Mouse (Mus musculus) CH12.LX (cell line): ENCODE measurements around the gene E130114P18Rik. TPM values are rescaled to one million over a fixed set of nuclear protein-coding genes. Genes with fewer than 3 reads are reported as not detected.

ENCODE experiments used
- DNase-seq: peaks from one replicate; pipeline ENCODE4 v3.0.0-alpha.2; 2013; ENCODE audit errors: extremely low read depth
- H3K27ac ChIP-seq: 2 replicates; pipeline ENCODE4 v1.5.1; 2012; ENCODE audit warnings: low read depth, mild to moderate bottlenecking, control low read depth, moderate library complexity; ENCODE audit not compliant: insufficient read depth
- H3K27me3 ChIP-seq: replicated peaks from 2 replicates; pipeline ENCODE3; 2012; ENCODE audit warnings: inconsistent platforms
- H3K36me3 ChIP-seq, 2 experiments: replicated peaks in 1 of 2; 2 replicates each; pipeline versions ENCODE3 to v1.6.1; 2012; ENCODE audit warnings: inconsistent platforms in 1 of 2, low read length in 1 of 2, mild to moderate bottlenecking in 1 of 2, mixed read lengths in 1 of 2, moderate library complexity in 1 of 2; ENCODE audit not compliant: control insufficient read depth in 1 of 2, insufficient read depth in 1 of 2
- H3K4me1 ChIP-seq, 2 experiments: 2 replicates each; pipeline ENCODE4 v1.6.1; 2012; ENCODE audit warnings: inconsistent platforms in 1 of 2, moderate library complexity in 1 of 2; ENCODE audit not compliant: insufficient read depth in 2 of 2, control insufficient read depth in 1 of 2
- H3K4me2 ChIP-seq: 2 replicates; pipeline ENCODE4 v1.6.1; 2012; ENCODE audit warnings: low read depth, mild to moderate bottlenecking, control low read depth; ENCODE audit not compliant: poor library complexity, insufficient read depth, severe bottlenecking
- H3K4me3 ChIP-seq, 3 experiments: fragments of 150-350 bp in 1 of 3; sonication (generic) in 1 of 3; replicated peaks in 1 of 3; 2 replicates each; pipeline versions ENCODE3 to v1.5.1; 2011 to 2012; ENCODE audit warnings: low read depth in 2 of 3, low read length in 2 of 3, mild to moderate bottlenecking in 2 of 3, moderate library complexity in 2 of 3, control low read depth in 1 of 3, improper control_type of control experiment in 1 of 3, inconsistent platforms in 1 of 3, mixed read lengths in 1 of 3; ENCODE audit not compliant: poor library complexity in 1 of 3
- H3K79me2 ChIP-seq: replicated peaks from 2 replicates; pipeline ENCODE4 v1.6.1; 2012; ENCODE audit warnings: mild to moderate bottlenecking, moderate library complexity; ENCODE audit not compliant: control insufficient read depth, poor library complexity, insufficient read depth, severe bottlenecking; ENCODE audit errors: extremely low read depth
- H3K9ac ChIP-seq: 2 replicates; pipeline ENCODE4 v1.6.1; 2012; ENCODE audit warnings: low read depth, mild to moderate bottlenecking, control low read depth, moderate library complexity; ENCODE audit not compliant: insufficient read depth
- H3K9me3 ChIP-seq: replicated peaks from 2 replicates; pipeline ENCODE3; 2012; ENCODE audit warnings: low read length, inconsistent platforms, mixed read lengths
- BHLHE40 ChIP-seq: IDR thresholded peaks from 2 replicates; pipeline ENCODE4 v1.6.1; 2011; ENCODE audit warnings: mild to moderate bottlenecking, low read depth, low read length, improper control_type of control experiment
- CTCF ChIP-seq, 2 experiments: IDR thresholded peaks in 1 of 2; conservative IDR thresholded peaks in 1 of 2; 2 replicates each; pipeline ENCODE4 v1.5.1; 2011 to 2012; ENCODE audit warnings: low read depth in 2 of 2, low read length in 2 of 2, improper control_type of control experiment in 1 of 2, inconsistent platforms in 1 of 2, mild to moderate bottlenecking in 1 of 2, moderate library complexity in 1 of 2
- E2F4 ChIP-seq: IDR thresholded peaks from 2 replicates; pipeline ENCODE4 v1.6.1; 2011; ENCODE audit warnings: low read depth, low read length, improper control_type of control experiment; ENCODE audit not compliant: insufficient replicate concordance
- ELF1 ChIP-seq: IDR thresholded peaks from 2 replicates; pipeline ENCODE4 v1.6.1; 2014; ENCODE audit warnings: low read depth, mild to moderate bottlenecking, inconsistent platforms, low read length, improper control_type of control experiment
- EP300 ChIP-seq: IDR thresholded peaks from 2 replicates; pipeline ENCODE4 v1.6.1; 2011; ENCODE audit warnings: low read length, improper control_type of control experiment
- ETS1 ChIP-seq: conservative IDR thresholded peaks from 2 replicates; pipeline ENCODE4 v1.6.1; 2012; ENCODE audit warnings: low read depth, mild to moderate bottlenecking, inconsistent platforms, low read length, improper control_type of control experiment, moderate library complexity
- IRF4 ChIP-seq: IDR thresholded peaks from 2 replicates; pipeline ENCODE4 v1.6.1; 2014; ENCODE audit warnings: low read depth, mild to moderate bottlenecking, inconsistent platforms, low read length, improper control_type of control experiment
- JUN ChIP-seq: IDR thresholded peaks from 2 replicates; pipeline ENCODE4 v1.6.1; 2011; ENCODE audit warnings: low read depth, mild to moderate bottlenecking, low read length, improper control_type of control experiment, moderate library complexity; ENCODE audit not compliant: insufficient read depth
- KAT2A ChIP-seq: IDR thresholded peaks from 2 replicates; pipeline ENCODE4 v1.6.1; 2012; ENCODE audit warnings: low read length, improper control_type of control experiment, inconsistent platforms; ENCODE audit not compliant: insufficient replicate concordance
- MAFK ChIP-seq: IDR thresholded peaks from 2 replicates; pipeline ENCODE4 v1.6.1; 2011; ENCODE audit warnings: low read length, improper control_type of control experiment; ENCODE audit not compliant: insufficient replicate concordance
- MAZ ChIP-seq: IDR thresholded peaks from 2 replicates; pipeline ENCODE4 v1.6.1; 2012; ENCODE audit warnings: low read depth, mild to moderate bottlenecking, inconsistent platforms, low read length, improper control_type of control experiment, moderate library complexity
- NELFE ChIP-seq: IDR thresholded peaks from 2 replicates; pipeline ENCODE4 v1.6.1; 2011; ENCODE audit warnings: low read depth, low read length, improper control_type of control experiment
- NRF1 ChIP-seq: IDR thresholded peaks from 2 replicates; pipeline ENCODE4 v1.6.1; 2014; ENCODE audit warnings: low read depth, mild to moderate bottlenecking, inconsistent platforms, low read length, improper control_type of control experiment, moderate library complexity
- POLR2AphosphoS2 ChIP-seq: IDR thresholded peaks from 2 replicates; pipeline ENCODE4 v1.6.1; 2011; ENCODE audit warnings: low read depth, low read length, improper control_type of control experiment
- RCOR1 ChIP-seq: conservative IDR thresholded peaks from 2 replicates; pipeline ENCODE4 v1.6.1; 2012; ENCODE audit warnings: low read depth, mild to moderate bottlenecking, inconsistent platforms, low read length, improper control_type of control experiment
- TBP ChIP-seq: conservative IDR thresholded peaks from 2 replicates; pipeline ENCODE4 v1.6.1; 2011; ENCODE audit warnings: low read depth, low read length, improper control_type of control experiment
- TCF12 ChIP-seq: IDR thresholded peaks from 2 replicates; pipeline ENCODE4 v1.6.1; 2014; ENCODE audit warnings: low read depth, mild to moderate bottlenecking, inconsistent platforms, low read length, improper control_type of control experiment
- UBTF ChIP-seq: IDR thresholded peaks from 2 replicates; pipeline ENCODE4 v1.6.1; 2012; ENCODE audit warnings: low read depth, mild to moderate bottlenecking, inconsistent platforms, low read length, improper control_type of control experiment, moderate library complexity
- USF1 ChIP-seq: IDR thresholded peaks from 2 replicates; pipeline ENCODE4 v1.6.1; 2014; ENCODE audit warnings: low read depth, mild to moderate bottlenecking, inconsistent platforms, low read length, improper control_type of control experiment
- USF2 ChIP-seq: conservative IDR thresholded peaks from 2 replicates; pipeline ENCODE4 v1.6.1; 2011; ENCODE audit warnings: low read depth, low read length, improper control_type of control experiment
- ZKSCAN1 ChIP-seq: IDR thresholded peaks from 2 replicates; pipeline ENCODE4 v1.6.1; 2012; ENCODE audit warnings: low read depth, inconsistent platforms, low read length, improper control_type of control experiment, borderline replicate concordance
- ZNF384 ChIP-seq: IDR thresholded peaks from 2 replicates; pipeline ENCODE4 v1.6.1; 2012; ENCODE audit warnings: low read depth, low read length, improper control_type of control experiment, inconsistent platforms
- dilution Hi-C: fragments of 300-500 bp; cut with MboI; formaldehyde crosslinking; loops from 2 replicates; pipeline ENCODE4 v1.14.3; 2020; ENCODE audit warnings: low sequenced_read_pairs; ENCODE audit not compliant: extremely low pct_unique_long_range_greater_than_20kb, extremely low pct_ligation_motif_present
- in situ Hi-C: fragments of 300-500 bp; cut with MboI; formaldehyde crosslinking; loops from 3 replicates; pipeline ENCODE4 v1.14.3; 2019; ENCODE audit warnings: low sequenced_read_pairs, low pct_ligation_motif_present, low pct_unique_long_range_greater_than_20kb, mixed read lengths
- polyA plus RNA-seq: library from polyadenylated mRNA; unstranded; fragments of >175 nt; gene quantifications from 2 replicates; pipeline ENCODE4 v1.2.1, GENCODE M21; 2012; ENCODE audit warnings: low read depth; ENCODE audit not compliant: insufficient read length
- total RNA-seq, 2 experiments: library from RNA; depleted of rRNA; stranded (reverse); fragments of 300-350 nt in 1 of 2; fragments of >200 nt in 1 of 2; gene quantifications; 2 replicates each; pipeline ENCODE4 v1.2.3; 2012 to 2014

Gene E130114P18Rik
- total and polyA plus RNA-seq, 3 experiments = not detected

- in situ Hi-C loops = no loop called here
- no peak overlapping the region for H3K4me2 ChIP-seq
Measured at GRCm38 (mm10) chr4:97532072-97532471, 245.8 kb downstream of the E130114P18Rik start.

GRCm38 (mm10) chr4:97528517-97528916 is 249.4 kb downstream of the E130114P18Rik start:
- Histone ChIP-seq H3K27me3 (no peaks in the 10 kb centered on the region), H3K27ac (no peak overlapping the region), H3K4me2 (no peak overlapping the region), H3K9me3 (peaks cover 19% of the 10 kb centered on the region), H3K79me2 (no peaks in the 10 kb centered on the region), H3K36me3 (no peaks in the 10 kb centered on the region), H3K4me3 (no peak overlapping the region), H3K4me1 (no peaks in the 10 kb centered on the region), H3K9ac (no peak overlapping the region)
- dilution Hi-C loops (no loop called here), in situ Hi-C loops (no loop called here)
- no peak for DNase-seq
- TF ChIP-seq ZNF384 (no peak), ZKSCAN1 (no peak), IRF4 (no peak), TBP (no peak), JUN (no peak), RCOR1 (no peak), UBTF (no peak), POLR2AphosphoS2 (no peak), BHLHE40 (no peak), MAZ (no peak), E2F4 (no peak), MAFK (no peak), KAT2A (no peak), USF1 (no peak), CTCF (conservative IDR thresholded peaks at IDR 0.05 in 1 of 2, IDR thresholded peaks at IDR 0.05 in 1 of 2; ENCODE audit: low read depth in 2 of 2, low read length in 2 of 2) (no peak), ELF1 (no peak), USF2 (no peak), NELFE (no peak)

More at GRCm38 (mm10) chr4:97532072-97532471, 245.8 kb downstream of the E130114P18Rik start:
- H3K4me1 ChIP-seq = no peaks in the 10 kb centered on the region
- H3K9me3 ChIP-seq = peaks cover 26% of the 10 kb centered on the region
- H3K4me3 ChIP-seq = no peak overlapping the region
- TF ChIP-seq ETS1 = no peak
- TF ChIP-seq TCF12 = no peak
- 0 out of 2 replicates have a peak, but pooled peaks have one; percentile 29 for TF ChIP-seq EP300
- TF ChIP-seq MAZ = no peak
- no peak for TF ChIP-seq NRF1
- no peaks in the 10 kb centered on the region for H3K79me2 ChIP-seq
- no peaks in the 10 kb centered on the region for H3K36me3 ChIP-seq
- DNase-seq = peak; percentile 0
- no peak overlapping the region for H3K27ac ChIP-seq
- H3K9ac ChIP-seq = no peak overlapping the region
- no peaks in the 10 kb centered on the region for H3K27me3 ChIP-seq
- dilution Hi-C loops = no loop called here

Other genes starting within 250 kb of the E130114P18Rik start
- not detected in 2 replicates for gene Nfia, start 5.3 kb downstream of the E130114P18Rik start, total RNA-seq (2012; rRNA removed)
- gene Nfia, start 5.3 kb downstream of the E130114P18Rik start, total RNA-seq (2014; rRNA removed) = not detected in 2 replicates
- not detected in 2 replicates for gene Nfia, start 5.3 kb downstream of the E130114P18Rik start, polyA plus RNA-seq